Mouse (Mus musculus): Measurements from ENCODE around the gene Psrc1. TPM values are rescaled to one million over a fixed set of nuclear protein-coding genes. Genes with fewer than 3 reads are reported as not detected.

The Psrc1 gene
- total and polyA plus RNA-seq, 3 experiments, result 33.7 to 172 (median 122) TPM

DNA sequence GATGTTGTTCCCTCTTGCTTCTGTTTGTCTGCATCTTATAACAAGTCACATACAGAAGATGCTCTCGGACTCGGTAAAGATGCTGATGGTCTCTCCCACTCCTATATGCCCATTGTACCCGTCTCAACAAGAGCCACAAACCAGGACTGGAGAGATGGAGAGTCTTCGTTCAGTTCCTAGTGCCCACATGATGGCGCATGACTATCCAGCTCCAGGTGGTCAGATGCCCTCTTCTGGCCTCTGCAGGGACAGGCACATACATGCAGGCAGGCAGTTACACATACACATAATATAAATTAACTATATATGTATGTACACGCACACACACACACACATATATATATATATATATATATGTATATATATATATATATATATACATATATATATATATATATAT lies 2.9 kb upstream of the Psrc1 start:
- peaks cover 11% of the 10 kb centered on the region for H3K36me3 ChIP-seq (replicated peaks)
- no peak overlapping the region for H3K4me3 ChIP-seq (ENCODE audit: low read depth, low read length)
- H3K27me3 ChIP-seq (ENCODE audit: insufficient read depth, low read length), result peaks cover 11% of the 10 kb centered on the region
- DNase-seq (ENCODE audit: low spot score) (no peak), ATAC-seq (ENCODE audit: extremely low read depth, insufficient number of reproducible peaks, low FRiP score, poor library complexity, severe bottlenecking) (no peak)
- peaks cover 42% of the 10 kb centered on the region for H3K4me1 ChIP-seq (ENCODE audit: insufficient read depth, low read depth, low read length)
- H3K9me3 ChIP-seq (replicated peaks), result no peaks in the 10 kb centered on the region
- TF ChIP-seq CTCF (IDR thresholded peaks at IDR 0.05; ENCODE audit: low read depth, low read length) (no peak), GATA2 (IDR thresholded peaks at IDR 0.05; ENCODE audit: borderline replicate concordance, low read depth, low read length) (no peak), TAL1 (conservative IDR thresholded peaks at IDR 0.05; ENCODE audit: low read depth, low read length) (no peak), GATA1 (IDR thresholded peaks at IDR 0.05; ENCODE audit: borderline replicate concordance, low read length) (no peak), POLR2AphosphoS5 (IDR thresholded peaks at IDR 0.05; ENCODE audit: insufficient replicate concordance, low read depth, low read length) (no peak)

DNA sequence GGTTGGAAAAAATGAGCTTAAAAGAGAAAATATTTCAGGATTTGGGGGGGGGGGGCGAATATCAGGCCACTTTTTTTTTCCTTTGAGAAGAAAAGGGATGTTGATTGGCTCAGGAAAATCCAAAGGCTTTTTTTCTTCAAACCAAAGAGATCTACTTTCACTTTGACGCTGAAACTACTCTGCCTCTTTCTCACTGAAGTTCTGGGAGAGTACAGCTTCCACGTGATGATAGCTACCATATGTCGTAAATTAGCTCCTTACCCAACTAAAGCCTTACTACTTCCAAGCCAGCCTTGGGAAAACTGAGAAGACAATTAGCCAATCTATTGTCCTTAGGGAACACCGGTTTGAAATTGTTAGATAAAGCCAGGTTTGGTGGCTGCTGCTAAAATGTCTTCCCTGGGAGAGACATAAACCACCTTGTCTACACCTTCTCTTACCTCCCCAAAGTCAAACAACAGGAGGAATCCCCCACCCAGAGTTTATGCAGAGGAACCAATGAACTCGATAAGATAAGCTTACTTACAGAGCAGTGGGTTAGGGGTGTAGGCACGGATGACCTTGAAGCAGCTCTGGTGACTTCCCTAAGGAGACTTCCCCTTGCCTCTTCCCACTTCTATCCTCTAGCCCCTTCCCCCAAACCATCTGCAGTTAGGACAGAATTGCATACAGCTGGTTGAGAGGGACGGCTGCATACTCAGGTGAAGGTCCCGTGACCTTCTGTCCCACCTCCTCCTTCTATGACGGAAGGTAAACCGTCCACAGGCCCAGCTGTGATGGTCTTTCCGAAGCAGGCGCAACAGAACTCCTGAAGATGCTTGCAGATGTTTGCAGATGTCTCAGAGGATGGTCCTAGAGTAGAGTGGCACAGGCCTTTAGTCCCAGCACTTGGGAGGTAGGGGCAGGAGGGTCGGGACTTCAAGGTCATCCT lies 1.4 kb upstream of the Psrc1 start:
- Histone ChIP-seq H3K36me3 (replicated peaks) (peaks cover 27% of the 10 kb centered on the region), H3K27me3 (ENCODE audit: insufficient read depth, low read length) (peaks cover 6% of the 10 kb centered on the region), H3K4me3 (ENCODE audit: low read depth, low read length) (peak overlapping the region; percentile 31; the same call in 1 of the 2 replicates), H3K4me1 (ENCODE audit: insufficient read depth, low read depth, low read length) (peaks cover 54% of the 10 kb centered on the region), H3K9me3 (replicated peaks) (no peaks in the 10 kb centered on the region)
- ATAC-seq (ENCODE audit: extremely low read depth, insufficient number of reproducible peaks, low FRiP score, poor library complexity, severe bottlenecking) (no peak), DNase-seq (ENCODE audit: low spot score) (no peak)
- TF ChIP-seq GATA1 (IDR thresholded peaks at IDR 0.05; ENCODE audit: borderline replicate concordance, low read length) (no peak), GATA2 (IDR thresholded peaks at IDR 0.05; ENCODE audit: borderline replicate concordance, low read depth, low read length) (no peak), TAL1 (conservative IDR thresholded peaks at IDR 0.05; ENCODE audit: low read depth, low read length) (no peak), CTCF (IDR thresholded peaks at IDR 0.05; ENCODE audit: low read depth, low read length) (no peak), POLR2AphosphoS5 (IDR thresholded peaks at IDR 0.05; ENCODE audit: insufficient replicate concordance, low read depth, low read length) (no peak)

- peak; percentile 39 for DNase-seq (ENCODE audit: low spot score)
- ATAC-seq (ENCODE audit: extremely low read depth, insufficient number of reproducible peaks, low FRiP score, poor library complexity, severe bottlenecking), result no peak
- peak overlapping the region; percentile 82 for H3K4me3 ChIP-seq (ENCODE audit: low read depth, low read length)
- peaks cover 44% of the 10 kb centered on the region for H3K36me3 ChIP-seq (replicated peaks)
- TF ChIP-seq CTCF (IDR thresholded peaks at IDR 0.05; ENCODE audit: low read depth, low read length), result no peak
- TF ChIP-seq GATA2 (IDR thresholded peaks at IDR 0.05; ENCODE audit: borderline replicate concordance, low read depth, low read length), result no peak
- no peak for TF ChIP-seq GATA1 (IDR thresholded peaks at IDR 0.05; ENCODE audit: borderline replicate concordance, low read length)
- H3K4me1 ChIP-seq (ENCODE audit: insufficient read depth, low read depth, low read length), result peaks cover 73% of the 10 kb centered on the region
- no peaks in the 10 kb centered on the region for H3K27me3 ChIP-seq (ENCODE audit: insufficient read depth, low read length)
- no peaks in the 10 kb centered on the region for H3K9me3 ChIP-seq (replicated peaks)
Observed at GRCm38 (mm10) chr3:108384425-108384824, 786 bp downstream of the Psrc1 start.

GRCm38 (mm10) chr3:108386186-108386585 lies 2.5 kb downstream of the Psrc1 start:
- TF ChIP-seq CTCF (IDR thresholded peaks at IDR 0.05; ENCODE audit: low read depth, low read length), result no peak
- TF ChIP-seq POLR2AphosphoS5 (IDR thresholded peaks at IDR 0.05; ENCODE audit: insufficient replicate concordance, low read depth, low read length), result no peak
- no peak for TF ChIP-seq TAL1 (conservative IDR thresholded peaks at IDR 0.05; ENCODE audit: low read depth, low read length)
- no peak for TF ChIP-seq GATA1 (IDR thresholded peaks at IDR 0.05; ENCODE audit: borderline replicate concordance, low read length)
- TF ChIP-seq GATA2 (IDR thresholded peaks at IDR 0.05; ENCODE audit: borderline replicate concordance, low read depth, low read length), result no peak
- peak overlapping the region; percentile 82; the same call in 1 of the 2 replicates for H3K4me3 ChIP-seq (ENCODE audit: low read depth, low read length)
- no peaks in the 10 kb centered on the region for H3K9me3 ChIP-seq (replicated peaks)
- no peaks in the 10 kb centered on the region for H3K27me3 ChIP-seq (ENCODE audit: insufficient read depth, low read length)
- H3K4me1 ChIP-seq (ENCODE audit: insufficient read depth, low read depth, low read length), result peaks cover 74% of the 10 kb centered on the region
- ATAC-seq (ENCODE audit: extremely low read depth, insufficient number of reproducible peaks, low FRiP score, poor library complexity, severe bottlenecking) (no peak), DNase-seq (ENCODE audit: low spot score) (no peak)
- H3K36me3 ChIP-seq (replicated peaks), result peaks cover 44% of the 10 kb centered on the region

- no peaks in the 10 kb centered on the region for H3K9me3 ChIP-seq (replicated peaks)
- H3K4me3 ChIP-seq (ENCODE audit: low read depth, low read length), result no peak overlapping the region
- H3K4me1 ChIP-seq (ENCODE audit: insufficient read depth, low read depth, low read length), result peaks cover 49% of the 10 kb centered on the region
- no peak for TF ChIP-seq GATA2 (IDR thresholded peaks at IDR 0.05; ENCODE audit: borderline replicate concordance, low read depth, low read length)
- no peak for TF ChIP-seq TAL1 (conservative IDR thresholded peaks at IDR 0.05; ENCODE audit: low read depth, low read length)
- peak; percentile 93 for TF ChIP-seq CTCF (IDR thresholded peaks at IDR 0.05; ENCODE audit: low read depth, low read length)
- peaks cover 44% of the 10 kb centered on the region for H3K36me3 ChIP-seq (replicated peaks)
- peak; percentile 94 for DNase-seq (ENCODE audit: low spot score)
- H3K27me3 ChIP-seq (ENCODE audit: insufficient read depth, low read length), result peaks cover 23% of the 10 kb centered on the region
- peak; percentile 80 for ATAC-seq (ENCODE audit: extremely low read depth, insufficient number of reproducible peaks, low FRiP score, poor library complexity, severe bottlenecking)
Observed at GRCm38 (mm10) chr3:108389111-108389545, 5.5 kb downstream of the Psrc1 start.

DNA sequence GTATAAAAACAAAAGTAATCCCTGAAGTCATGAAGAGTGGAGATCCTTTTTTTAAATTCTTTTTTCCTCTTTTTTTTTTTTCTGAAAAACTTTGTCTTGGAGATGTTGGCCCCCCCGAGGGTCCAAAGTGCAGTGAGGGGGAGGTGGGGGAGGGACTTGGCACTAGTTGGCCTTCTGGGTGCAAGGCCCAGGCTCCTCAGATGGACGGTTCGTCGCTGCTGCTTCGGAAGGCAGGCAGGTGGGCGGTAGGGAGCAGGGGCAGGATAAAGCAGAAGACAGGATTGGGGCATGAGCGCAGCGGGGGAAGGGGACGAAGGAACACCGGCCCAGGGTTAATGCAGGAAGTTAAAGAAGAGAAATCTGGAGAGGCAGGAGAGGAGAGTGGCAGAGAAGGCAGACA lies 8.7 kb downstream of the Psrc1 start:
- DNase-seq (ENCODE audit: low spot score), result no peak
- no peak for ATAC-seq (ENCODE audit: extremely low read depth, insufficient number of reproducible peaks, low FRiP score, poor library complexity, severe bottlenecking)
- Histone ChIP-seq H3K4me3 (ENCODE audit: low read depth, low read length) (no peak overlapping the region), H3K9me3 (replicated peaks) (no peaks in the 10 kb centered on the region), H3K27me3 (ENCODE audit: insufficient read depth, low read length) (peaks cover 48% of the 10 kb centered on the region), H3K4me1 (ENCODE audit: insufficient read depth, low read depth, low read length) (peaks cover 20% of the 10 kb centered on the region), H3K36me3 (replicated peaks) (peaks cover 16% of the 10 kb centered on the region)
- no peak for TF ChIP-seq POLR2AphosphoS5 (IDR thresholded peaks at IDR 0.05; ENCODE audit: insufficient replicate concordance, low read depth, low read length)
- no peak for TF ChIP-seq TAL1 (conservative IDR thresholded peaks at IDR 0.05; ENCODE audit: low read depth, low read length)
- TF ChIP-seq GATA1 (IDR thresholded peaks at IDR 0.05; ENCODE audit: borderline replicate concordance, low read length), result no peak
- no peak for TF ChIP-seq GATA2 (IDR thresholded peaks at IDR 0.05; ENCODE audit: borderline replicate concordance, low read depth, low read length)
- no peak for TF ChIP-seq CTCF (IDR thresholded peaks at IDR 0.05; ENCODE audit: low read depth, low read length)

Measured in G1E (cell line).